ENCODE assay signal across 7 mouse cellular contexts in the genomic region with DNA sequence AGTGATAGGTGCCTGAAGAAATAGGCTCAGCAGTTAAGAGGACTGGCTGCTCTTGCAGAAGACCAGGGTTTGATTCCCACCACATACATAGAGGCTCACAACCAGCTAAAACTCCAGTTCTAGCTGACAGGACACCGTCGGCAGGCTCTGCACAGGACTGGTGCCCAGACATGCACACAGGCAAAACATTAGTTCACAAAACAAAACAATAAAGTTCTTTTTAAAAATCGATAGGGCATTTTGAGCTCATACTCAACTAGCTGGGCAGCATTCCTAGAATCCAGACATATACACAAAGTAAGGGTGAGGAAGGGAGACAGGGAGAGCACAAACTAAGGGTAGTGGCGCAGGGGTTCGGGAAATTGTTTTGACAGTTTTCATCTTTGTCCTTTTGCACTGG. TPM values are rescaled to one million over a fixed set of nuclear protein-coding genes. Genes with fewer than 3 reads are reported as not detected.
DNase-seq lines count a peak whose midpoint lies in the region; ATAC-seq and TF ChIP-seq lines count a peak whose summit lies in the region.

No protein-coding gene starts in this region.

- no peak for TF ChIP-seq POLR2A in spleen, adult 2 months (IDR thresholded peaks at IDR 0.05; ENCODE audit: low read depth, low read length)

- H3K27me3 ChIP-seq in spleen, adult 2 months (ENCODE audit: control insufficient read depth, insufficient read depth, low read length), result no peaks in the 10 kb centered on the region
- H3K27me3 ChIP-seq in forebrain, embryonic 13.5 days, result no peaks in the 10 kb centered on the region
- no peaks in the 10 kb centered on the region for H3K27me3 ChIP-seq in limb, embryonic 12.5 days
- H3K27me3 ChIP-seq in neural tube, embryonic 14.5 days (ENCODE audit: control insufficient read depth, insufficient read depth, low read length), result peaks cover 2% of the 10 kb centered on the region; the same call in 1 of the 2 replicates

- no peaks in the 10 kb centered on the region for H3K9me3 ChIP-seq in forebrain, embryonic 13.5 days (replicated peaks)
- H3K9me3 ChIP-seq in limb, embryonic 12.5 days, result no peaks in the 10 kb centered on the region
- no peaks in the 10 kb centered on the region for H3K9me3 ChIP-seq in neural tube, embryonic 14.5 days (ENCODE audit: control insufficient read depth, low read length)

- DNase-seq in spleen, adult 2 months (ENCODE audit: low read depth in 1 of 2, low spot score in 2 of 2), result no peak
- DNase-seq in spleen, postnatal 36 days (ENCODE audit: low spot score in 2 of 2), result no peak
- no peak for DNase-seq in yolk sac, embryonic 10.5 days (ENCODE audit: low spot score)
- DNase-seq in adrenal gland, postnatal 14 days, result no peak

- peaks cover 9% of the 10 kb centered on the region for H3K4me1 ChIP-seq in spleen, adult 2 months (ENCODE audit: control insufficient read depth, insufficient read depth, insufficient read length)
- peaks cover 36% of the 10 kb centered on the region for H3K4me1 ChIP-seq in forebrain, embryonic 13.5 days
- H3K4me1 ChIP-seq in limb, embryonic 12.5 days (replicated peaks), result peaks cover 14% of the 10 kb centered on the region
- peaks cover 21% of the 10 kb centered on the region for H3K4me1 ChIP-seq in neural tube, embryonic 14.5 days (ENCODE audit: control insufficient read depth, insufficient read depth, low read length)

- WGBS in spleen, adult 2 months, result 65% methylated on average over 5 of the region's 5 CpGs
- 71% methylated on average over 5 of the region's 5 CpGs for WGBS in forebrain, embryonic 13.5 days
- whole genome bisulfite sequencing in limb, embryonic 12.5 days, result 63% methylated on average over 5 of the region's 5 CpGs
- 68% methylated on average over 5 of the region's 5 CpGs for WGBS in neural tube, embryonic 14.5 days

- no peaks in the 10 kb centered on the region for H3K36me3 ChIP-seq in spleen, adult 2 months (ENCODE audit: control insufficient read depth, insufficient read depth, low read length)
- no peaks in the 10 kb centered on the region for H3K36me3 ChIP-seq in forebrain, embryonic 13.5 days (ENCODE audit: poor library complexity, severe bottlenecking)
- no peaks in the 10 kb centered on the region for H3K36me3 ChIP-seq in limb, embryonic 12.5 days
- H3K36me3 ChIP-seq in neural tube, embryonic 14.5 days (ENCODE audit: control insufficient read depth, insufficient read depth, low read length), result no peaks in the 10 kb centered on the region

- H3K9ac ChIP-seq in forebrain, embryonic 13.5 days, result no peak overlapping the region; the same call in 1 of the 2 replicates
- H3K9ac ChIP-seq in limb, embryonic 12.5 days (replicated peaks), result no peak overlapping the region
- no peak overlapping the region for H3K9ac ChIP-seq in neural tube, embryonic 14.5 days (replicated peaks; ENCODE audit: low read depth, low read length)

- no peak for TF ChIP-seq CTCF in spleen, adult 2 months (IDR thresholded peaks at IDR 0.05; ENCODE audit: extremely low read depth, insufficient read depth, insufficient read length, insufficient replicate concordance)

- peak overlapping the region; percentile 99 for H3K27ac ChIP-seq in spleen, adult 2 months (ENCODE audit: insufficient read depth, low read length)
- no peak overlapping the region for H3K27ac ChIP-seq in forebrain, embryonic 13.5 days
- no peak overlapping the region for H3K27ac ChIP-seq in limb, embryonic 12.5 days
- H3K27ac ChIP-seq in neural tube, embryonic 14.5 days (ENCODE audit: low read depth, low read length), result peak overlapping the region; percentile 95; the same call in 1 of the 2 replicates

- no peak for ATAC-seq in forebrain, embryonic 13.5 days
- ATAC-seq in limb, embryonic 12.5 days (ENCODE audit: insufficient number of reproducible peaks, insufficient read depth, low FRiP score, low TSS enrichment, low read depth), result no peak
- ATAC-seq in neural tube, embryonic 14.5 days (ENCODE audit: low read depth), result no peak

- H3K4me2 ChIP-seq in forebrain, embryonic 13.5 days, result peak overlapping the region; percentile 99
- H3K4me2 ChIP-seq in limb, embryonic 12.5 days, result peak overlapping the region; percentile 87
- H3K4me2 ChIP-seq in neural tube, embryonic 14.5 days (ENCODE audit: low read depth, low read length), result peak overlapping the region; percentile 80

- peak overlapping the region; percentile 78; the same call in 1 of the 2 replicates for H3K4me3 ChIP-seq in spleen, adult 2 months (ENCODE audit: extremely low read depth, insufficient read depth, insufficient read length)
- no peak overlapping the region for H3K4me3 ChIP-seq in forebrain, embryonic 13.5 days
- H3K4me3 ChIP-seq in limb, embryonic 12.5 days (replicated peaks), result peak overlapping the region; percentile 88; the same call in 1 of the 2 replicates
- peak overlapping the region; percentile 90; the same call in 1 of the 2 replicates for H3K4me3 ChIP-seq in neural tube, embryonic 14.5 days (ENCODE audit: low read depth, low read length)

RNA-seq across cellular contexts. Expression of a gene that starts 1.4 kb away (rescaled TPM):
- 14.8 and 27.5 TPM in 2 replicates for polyA plus RNA-seq in spleen, adult 2 months (2012; rRNA removed)
- 89.3 and 93.1 TPM in 2 replicates for polyA plus RNA-seq in forebrain, embryonic 13.5 days (2015; fragmentation: Nextera tagmentation; extraction: Ambion mirVana)
- polyA plus RNA-seq in limb, embryonic 12.5 days (2016; fragmentation: Nextera tagmentation; extraction: Ambion mirVana), result 45.2 and 53.8 TPM in 2 replicates
- 126 and 129 TPM in 2 replicates for polyA plus RNA-seq in neural tube, embryonic 14.5 days (2014; fragmentation: Nextera tagmentation; extraction: Ambion mirVana)
- 120 and 121 TPM in 2 replicates for total RNA-seq in adrenal gland, postnatal 14 days (2021)

RNA-seq across cellular contexts. Expression of a gene that starts 26.2 kb away (rescaled TPM):
- 81.9 and 91.3 TPM in 2 replicates for polyA plus RNA-seq in spleen, adult 2 months (2012; rRNA removed)
- polyA plus RNA-seq in forebrain, embryonic 13.5 days (2015; fragmentation: Nextera tagmentation; extraction: Ambion mirVana), result 319 and 332 TPM in 2 replicates
- 180 and 182 TPM in 2 replicates for polyA plus RNA-seq in limb, embryonic 12.5 days (2016; fragmentation: Nextera tagmentation; extraction: Ambion mirVana)
- 335 and 444 TPM in 2 replicates for polyA plus RNA-seq in neural tube, embryonic 14.5 days (2014; fragmentation: Nextera tagmentation; extraction: Ambion mirVana)
- total RNA-seq in adrenal gland, postnatal 14 days (2021), result 34.8 and 39.2 TPM in 2 replicates

RNA-seq across cellular contexts. Expression of a gene that starts 26.4 kb away (rescaled TPM):
- polyA plus RNA-seq in spleen, adult 2 months (2012; rRNA removed), result 6.0 and 7.0 TPM in 2 replicates
- polyA plus RNA-seq in forebrain, embryonic 13.5 days (2015; fragmentation: Nextera tagmentation; extraction: Ambion mirVana), result 455 and 467 TPM in 2 replicates
- polyA plus RNA-seq in limb, embryonic 12.5 days (2016; fragmentation: Nextera tagmentation; extraction: Ambion mirVana), result 446 and 466 TPM in 2 replicates
- polyA plus RNA-seq in neural tube, embryonic 14.5 days (2014; fragmentation: Nextera tagmentation; extraction: Ambion mirVana), result 295 and 298 TPM in 2 replicates
- 75.0 and 82.4 TPM in 2 replicates for total RNA-seq in adrenal gland, postnatal 14 days (2021)

RNA-seq across cellular contexts. Expression of a gene that starts 38.5 kb away (rescaled TPM):
- 88.3 and 103 TPM in 2 replicates for polyA plus RNA-seq in spleen, adult 2 months (2012; rRNA removed)
- 98.8 and 116 TPM in 2 replicates for polyA plus RNA-seq in forebrain, embryonic 13.5 days (2015; fragmentation: Nextera tagmentation; extraction: Ambion mirVana)
- polyA plus RNA-seq in limb, embryonic 12.5 days (2016; fragmentation: Nextera tagmentation; extraction: Ambion mirVana), result 197 and 217 TPM in 2 replicates
- 74.2 and 85.2 TPM in 2 replicates for polyA plus RNA-seq in neural tube, embryonic 14.5 days (2014; fragmentation: Nextera tagmentation; extraction: Ambion mirVana)
- total RNA-seq in adrenal gland, postnatal 14 days (2021), result 444 and 470 TPM in 2 replicates

Comparison
In these comparisons a context has a peak if more than half of its experiments do, and no peak if none do; other contexts are left out.
1. H3K27ac ChIP-seq: peak in spleen, adult 2 months (single experiment) and neural tube, embryonic 14.5 days (single experiment); none in forebrain, embryonic 13.5 days (single experiment) and limb, embryonic 12.5 days (single experiment).
2. RNA of a gene that starts 26.4 kb away (polyA plus RNA-seq): 455 to 467 TPM in forebrain, embryonic 13.5 days, 446 to 466 TPM in limb, embryonic 12.5 days and 295 to 298 TPM in neural tube, embryonic 14.5 days; 6.0 to 7.0 TPM in spleen, adult 2 months; every median in the first group is over 10 times any median in the second.
3. Peak in every context shown above with its lines, with median percentiles within 50 percentile points of each other: H3K4me2 ChIP-seq.